Mouse (Mus musculus) CD8-positive naive resting alpha-beta T cell, adult 2 months (primary cell): ENCODE results near the gene Fh1.

Source experiments
- DNase-seq, 2 experiments: peaks; one replicate each; pipeline ENCODE4 v3.0.0; 2022; ENCODE audit warnings: low read depth in 2 of 2, low spot score in 2 of 2

Gene Fh1

GRCm38 (mm10) chr1:175623656-175624055 is 1.8 kb downstream of the Fh1 start:
- no peak for DNase-seq

- no peak for DNase-seq
Observed at GRCm38 (mm10) chr1:175619814-175620431, 5.5 kb downstream of the Fh1 start, which contains the start of gene Kmo. Kmo (plus strand) TSS chr1:175620381.

- DNase-seq, result no peak
Observed at GRCm38 (mm10) chr1:175614992-175615391, 10.4 kb downstream of the Fh1 start.

GRCm38 (mm10) chr1:175608708-175609107 is 16.7 kb downstream of the Fh1 start:
- no peak for DNase-seq

- DNase-seq, result no peak
Observed at GRCm38 (mm10) chr1:175607838-175608585, 17.4 kb downstream of the Fh1 start.

- DNase-seq, result no peak
Observed at GRCm38 (mm10) chr1:175607308-175607707, 18.1 kb downstream of the Fh1 start.

- no peak for DNase-seq
Observed at GRCm38 (mm10) chr1:175603390-175603789, 22.0 kb downstream of the Fh1 start.

GRCm38 (mm10) chr1:175602231-175602630 is 23.2 kb downstream of the Fh1 start:
- no peak for DNase-seq

- DNase-seq, result no peak
Observed at GRCm38 (mm10) chr1:175592832-175593231, 32.6 kb downstream of the Fh1 start.

- DNase-seq, result no peak
Observed at GRCm38 (mm10) chr1:175586656-175587055, 38.8 kb downstream of the Fh1 start.

- DNase-seq, result no peak
Observed at GRCm38 (mm10) chr1:175585267-175585666, 40.2 kb downstream of the Fh1 start.

- no peak for DNase-seq
Observed at GRCm38 (mm10) chr1:175582799-175583198, 42.6 kb downstream of the Fh1 start.

GRCm38 (mm10) chr1:175580346-175580745 is 45.1 kb downstream of the Fh1 start:
- no peak for DNase-seq

GRCm38 (mm10) chr1:175579598-175580235 is 45.7 kb downstream of the Fh1 start:
- no peak for DNase-seq

GRCm38 (mm10) chr1:175578425-175579096 is 46.9 kb downstream of the Fh1 start:
- DNase-seq, result no peak

- DNase-seq, result no peak
Observed at GRCm38 (mm10) chr1:175574129-175574528, 51.3 kb downstream of the Fh1 start.

- no peak for DNase-seq
Observed at GRCm38 (mm10) chr1:175565579-175566103, 59.8 kb downstream of the Fh1 start.

GRCm38 (mm10) chr1:175564321-175564720 is 61.1 kb downstream of the Fh1 start:
- no peak for DNase-seq

GRCm38 (mm10) chr1:175562379-175562778 is 63.1 kb downstream of the Fh1 start:
- no peak for DNase-seq

GRCm38 (mm10) chr1:175561806-175562205 is 63.6 kb downstream of the Fh1 start:
- no peak for DNase-seq

- DNase-seq, result no peak
Observed at GRCm38 (mm10) chr1:175554641-175555040, 70.8 kb downstream of the Fh1 start.
